Mouse (Mus musculus) heart, postnatal 36 days (tissue): ENCODE measurements at regions not wholly inside any gene's neighbourhood (a gene's known extent, or its start where the extent isn't known, plus 50 kb on each side); places are given as distances from the start of the nearest gene placed in this dataset.

Experiments used
- DNase-seq, 2 experiments: peaks; one replicate each; pipeline ENCODE4 v3.0.0; 2021 to 2022
- intact Hi-C: fragments of 180-260 bp; cut with DNase I; formaldehyde crosslinking; loops from one replicate; pipeline ENCODE4 v1.15.1; 2025

GRCm38 (mm10) chr4:124120334-124120733 lies 202.5 kb upstream of the 4930535I16Rik start:
- intact Hi-C loops, result no loop called here
- DNase-seq, result no peak

- no peak for DNase-seq
- intact Hi-C loops, result no loop called here
These were observed 196.1 kb upstream of the 4930535I16Rik start for GRCm38 (mm10) chr4:124113856-124114345.

- DNase-seq, result no peak
- intact Hi-C loops, result no loop called here
These were observed 192.9 kb upstream of the 4930535I16Rik start for GRCm38 (mm10) chr4:124110705-124111104.

GRCm38 (mm10) chr4:124109371-124109770 lies 191.5 kb upstream of the 4930535I16Rik start:
- intact Hi-C loops, result no loop called here
- no peak for DNase-seq

- peak in 1 of 2 experiments; percentile 4 for DNase-seq
- intact Hi-C loops, result no loop called here
These were observed 184.9 kb upstream of the 4930535I16Rik start for GRCm38 (mm10) chr4:124102684-124103083.

GRCm38 (mm10) chr4:124086801-124087200 lies 169.0 kb upstream of the 4930535I16Rik start:
- no peak for DNase-seq
- intact Hi-C loops, result no loop called here

- intact Hi-C loops, result no loop called here
- DNase-seq, result no peak
These were observed 168.4 kb upstream of the 4930535I16Rik start for GRCm38 (mm10) chr4:124086254-124086653.

- DNase-seq, result no peak
- intact Hi-C loops, result no loop called here
These were observed 161.8 kb upstream of the 4930535I16Rik start for GRCm38 (mm10) chr4:124079603-124080002.

- no peak for DNase-seq
- intact Hi-C loops, result no loop called here
These were observed 157.7 kb upstream of the 4930535I16Rik start for GRCm38 (mm10) chr4:124075551-124075950.

- intact Hi-C loops, result no loop called here
- DNase-seq, result no peak
These were observed 155.8 kb upstream of the 4930535I16Rik start for GRCm38 (mm10) chr4:124073646-124074045.

- no peak for DNase-seq
- intact Hi-C loops, result no loop called here
These were observed 146.8 kb upstream of the 4930535I16Rik start for GRCm38 (mm10) chr4:124064601-124065000.

- no peak for DNase-seq
- intact Hi-C loops, result no loop called here
These were observed 145.7 kb upstream of the 4930535I16Rik start for GRCm38 (mm10) chr4:124063269-124064100.

GRCm38 (mm10) chr4:124057607-124058006 lies 139.8 kb upstream of the 4930535I16Rik start:
- intact Hi-C loops, result no loop called here
- DNase-seq, result no peak

- DNase-seq, result no peak
- intact Hi-C loops, result no loop called here
These were observed 136.5 kb upstream of the 4930535I16Rik start for GRCm38 (mm10) chr4:124054240-124054760.

GRCm38 (mm10) chr4:124053340-124054038 lies 135.7 kb upstream of the 4930535I16Rik start:
- DNase-seq, result no peak
- intact Hi-C loops, result no loop called here

GRCm38 (mm10) chr4:124052387-124052786 lies 134.6 kb upstream of the 4930535I16Rik start:
- DNase-seq, result no peak
- intact Hi-C loops, result no loop called here

- no peak for DNase-seq
- intact Hi-C loops, result no loop called here
These were observed 130.6 kb upstream of the 4930535I16Rik start for GRCm38 (mm10) chr4:124048348-124048831.

- DNase-seq, result no peak
- intact Hi-C loops, result no loop called here
These were observed 130.1 kb upstream of the 4930535I16Rik start for GRCm38 (mm10) chr4:124047898-124048297.

GRCm38 (mm10) chr4:124036483-124036882 lies 118.7 kb upstream of the 4930535I16Rik start:
- intact Hi-C loops, result no loop called here
- no peak for DNase-seq

GRCm38 (mm10) chr4:124035657-124036061 lies 117.8 kb upstream of the 4930535I16Rik start:
- no peak for DNase-seq
- intact Hi-C loops, result no loop called here

GRCm38 (mm10) chr4:124035192-124035591 lies 117.4 kb upstream of the 4930535I16Rik start:
- intact Hi-C loops, result no loop called here

More at GRCm38 (mm10) chr4:124035192-124035591, 117.4 kb upstream of the 4930535I16Rik start:
- DNase-seq, result peak in 1 of 2 experiments; percentile 4
